Mouse (Mus musculus): ENCODE data around the gene Agmat. TPM values are rescaled to one million over a fixed set of nuclear protein-coding genes. Genes with fewer than 3 reads are reported as not detected.

The Agmat gene
- total RNA-seq (2014; rRNA removed): 0.72 TPM in 1 of 2 replicates, not detected in the other
- polyA plus RNA-seq (2015; fragmentation: Nextera tagmentation; extraction: Ambion mirVana): 0.60 and 0.62 TPM in 2 replicates

- Histone ChIP-seq H3K4me1 (ENCODE audit: insufficient read depth, low read length) (no peaks in the 10 kb centered on the region), H3K27me3 (ENCODE audit: insufficient read depth, low read length) (no peaks in the 10 kb centered on the region), H3K27ac (no peak within 1 kb of the TSS), H3K36me3 (ENCODE audit: insufficient read depth, low read length) (no peaks in the 10 kb centered on the region), H3K9me3 (ENCODE audit: low read length) (no peaks in the 10 kb centered on the region), H3K4me2 (ENCODE audit: low read depth, low read length) (no peak within 1 kb of the TSS), H3K4me3 (ENCODE audit: low read length) (no peak within 1 kb of the TSS), H3K9ac (replicated peaks; ENCODE audit: low read length) (no peak within 1 kb of the TSS)
- TF ChIP-seq CTCF (IDR thresholded peaks at IDR 0.05; ENCODE audit: low read depth): no peak
- DNase-seq (ENCODE audit: low spot score) (no peak), ATAC-seq (no peak)
- WGBS: 23% methylated on average over 25 of the region's 25 CpGs
These were observed at the start of gene Agmat for GRCm38 (mm10) chr4:141746578-141747346. TSS of gene Agmat (plus strand) at chr4:141746672.

GRCm38 (mm10) chr4:141704625-141705024, 41.8 kb upstream of the Agmat start:
- Histone ChIP-seq H3K27me3 (ENCODE audit: insufficient read depth, low read length) (no peaks in the 10 kb centered on the region), H3K9me3 (ENCODE audit: low read length) (no peaks in the 10 kb centered on the region), H3K4me2 (ENCODE audit: low read depth, low read length) (no peak overlapping the region), H3K36me3 (ENCODE audit: insufficient read depth, low read length) (peaks cover 75% of the 10 kb centered on the region), H3K4me3 (ENCODE audit: low read length) (no peak overlapping the region), H3K9ac (replicated peaks; ENCODE audit: low read length) (no peak overlapping the region), H3K4me1 (ENCODE audit: insufficient read depth, low read length) (no peaks in the 10 kb centered on the region), H3K27ac (peak overlapping the region; percentile 43; the same call in 1 of the 2 replicates)
- 90% methylated on average over 2 of the region's 2 CpGs for WGBS
- no peak for TF ChIP-seq CTCF (IDR thresholded peaks at IDR 0.05; ENCODE audit: low read depth)
- no peak for DNase-seq (ENCODE audit: low spot score)
- ATAC-seq: no peak

DNA sequence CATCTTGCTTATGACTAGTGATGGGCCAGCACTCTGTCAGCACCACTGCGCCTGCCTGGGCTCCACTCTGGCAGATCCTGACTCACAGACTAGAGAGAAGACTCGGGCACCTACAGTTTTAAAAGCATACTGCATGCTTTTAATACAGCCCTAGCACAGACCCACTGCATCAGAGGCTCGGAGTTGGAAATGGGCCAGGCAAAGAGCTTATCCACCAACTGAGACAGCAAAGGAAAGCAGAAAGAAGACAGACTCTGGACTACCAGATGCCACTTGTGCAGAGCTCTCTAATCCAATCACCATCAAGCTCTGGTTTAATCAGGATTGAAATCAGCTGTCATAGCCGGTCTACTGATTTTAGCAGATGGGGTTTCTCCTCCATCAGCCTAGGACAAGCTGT, 41.1 kb upstream of the Agmat start:
- DNase-seq (ENCODE audit: low spot score) (peak; percentile 86), ATAC-seq (peak; percentile 93)
- H3K4me2 ChIP-seq (ENCODE audit: low read depth, low read length): no peak overlapping the region
- H3K4me1 ChIP-seq (ENCODE audit: insufficient read depth, low read length): no peaks in the 10 kb centered on the region
- WGBS: 63% methylated on average over 4 of the region's 4 CpGs
- no peak overlapping the region for H3K4me3 ChIP-seq (ENCODE audit: low read length)
- peaks cover 73% of the 10 kb centered on the region for H3K36me3 ChIP-seq (ENCODE audit: insufficient read depth, low read length)
- no peak overlapping the region for H3K9ac ChIP-seq (replicated peaks; ENCODE audit: low read length)
- H3K27ac ChIP-seq: peak overlapping the region; percentile 63; the same call in 1 of the 2 replicates
- no peaks in the 10 kb centered on the region for H3K27me3 ChIP-seq (ENCODE audit: insufficient read depth, low read length)
- TF ChIP-seq CTCF (IDR thresholded peaks at IDR 0.05; ENCODE audit: low read depth): no peak; the same call in 1 of the 2 replicates
- H3K9me3 ChIP-seq (ENCODE audit: low read length): no peaks in the 10 kb centered on the region

DNA sequence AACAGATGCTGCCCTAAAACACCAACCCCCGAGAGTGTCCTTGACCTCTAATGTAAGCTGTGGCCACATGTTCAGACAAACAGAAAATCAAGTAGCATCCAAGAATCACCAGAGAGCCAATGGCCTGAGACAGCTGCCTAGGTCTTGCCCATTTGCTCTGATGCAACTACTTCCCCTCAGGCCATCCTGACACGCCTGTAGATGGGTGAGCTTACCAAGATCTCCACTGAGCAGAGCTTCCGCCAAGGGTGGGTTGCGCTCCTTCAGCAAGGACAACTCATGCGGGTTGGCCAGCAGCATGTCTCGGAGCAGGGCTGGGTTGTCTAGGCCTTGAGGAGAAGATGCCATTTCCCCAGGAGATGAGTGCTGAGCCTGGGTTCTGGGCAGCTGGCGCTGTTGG, 38.5 kb upstream of the Agmat start:
- Histone ChIP-seq H3K4me1 (ENCODE audit: insufficient read depth, low read length) (no peaks in the 10 kb centered on the region), H3K4me3 (ENCODE audit: low read length) (no peak overlapping the region), H3K27ac (no peak overlapping the region), H3K36me3 (ENCODE audit: insufficient read depth, low read length) (peaks cover 80% of the 10 kb centered on the region), H3K4me2 (ENCODE audit: low read depth, low read length) (no peak overlapping the region), H3K9ac (replicated peaks; ENCODE audit: low read length) (no peak overlapping the region), H3K9me3 (ENCODE audit: low read length) (no peaks in the 10 kb centered on the region), H3K27me3 (ENCODE audit: insufficient read depth, low read length) (no peaks in the 10 kb centered on the region)
- no peak for ATAC-seq
- no peak for TF ChIP-seq CTCF (IDR thresholded peaks at IDR 0.05; ENCODE audit: low read depth)
- 90% methylated on average over 7 of the region's 7 CpGs for WGBS
- DNase-seq (ENCODE audit: low spot score): no peak

- TF ChIP-seq CTCF (IDR thresholded peaks at IDR 0.05; ENCODE audit: low read depth): no peak
- H3K9me3 ChIP-seq (ENCODE audit: low read length): no peaks in the 10 kb centered on the region
- H3K4me2 ChIP-seq (ENCODE audit: low read depth, low read length): no peak overlapping the region
- ATAC-seq (no peak), DNase-seq (ENCODE audit: low spot score) (no peak)
- 98% methylated on average over 2 of the region's 2 CpGs for WGBS
- H3K9ac ChIP-seq (replicated peaks; ENCODE audit: low read length): no peak overlapping the region
- no peaks in the 10 kb centered on the region for H3K4me1 ChIP-seq (ENCODE audit: insufficient read depth, low read length)
- no peaks in the 10 kb centered on the region for H3K27me3 ChIP-seq (ENCODE audit: insufficient read depth, low read length)
- no peak overlapping the region for H3K27ac ChIP-seq
- H3K36me3 ChIP-seq (ENCODE audit: insufficient read depth, low read length): peaks cover 81% of the 10 kb centered on the region
- H3K4me3 ChIP-seq (ENCODE audit: low read length): no peak overlapping the region
These were observed 37.5 kb upstream of the Agmat start for GRCm38 (mm10) chr4:141708971-141709370.

GRCm38 (mm10) chr4:141711250-141711649, 35.2 kb upstream of the Agmat start:
- no peak overlapping the region for H3K4me3 ChIP-seq (ENCODE audit: low read length)
- WGBS: 100% methylated on average over 1 of the region's 1 CpGs
- ATAC-seq: no peak
- H3K9ac ChIP-seq (replicated peaks; ENCODE audit: low read length): no peak overlapping the region
- TF ChIP-seq CTCF (IDR thresholded peaks at IDR 0.05; ENCODE audit: low read depth): no peak
- H3K27ac ChIP-seq: no peak overlapping the region
- H3K4me1 ChIP-seq (ENCODE audit: insufficient read depth, low read length): no peaks in the 10 kb centered on the region
- no peak overlapping the region for H3K4me2 ChIP-seq (ENCODE audit: low read depth, low read length)
- no peaks in the 10 kb centered on the region for H3K9me3 ChIP-seq (ENCODE audit: low read length)
- no peak for DNase-seq (ENCODE audit: low spot score)
- H3K27me3 ChIP-seq (ENCODE audit: insufficient read depth, low read length): no peaks in the 10 kb centered on the region
- peaks cover 62% of the 10 kb centered on the region for H3K36me3 ChIP-seq (ENCODE audit: insufficient read depth, low read length)

GRCm38 (mm10) chr4:141713598-141714142, 32.8 kb upstream of the Agmat start:
- Histone ChIP-seq H3K27me3 (ENCODE audit: insufficient read depth, low read length) (no peaks in the 10 kb centered on the region), H3K9ac (replicated peaks; ENCODE audit: low read length) (no peak overlapping the region), H3K4me3 (ENCODE audit: low read length) (no peak overlapping the region), H3K9me3 (ENCODE audit: low read length) (no peaks in the 10 kb centered on the region), H3K4me2 (ENCODE audit: low read depth, low read length) (no peak overlapping the region), H3K36me3 (ENCODE audit: insufficient read depth, low read length) (peaks cover 39% of the 10 kb centered on the region), H3K27ac (no peak overlapping the region), H3K4me1 (ENCODE audit: insufficient read depth, low read length) (no peaks in the 10 kb centered on the region)
- TF ChIP-seq CTCF (IDR thresholded peaks at IDR 0.05; ENCODE audit: low read depth): no peak
- ATAC-seq (no peak), DNase-seq (ENCODE audit: low spot score) (no peak)
- 86% methylated on average over 5 of the region's 5 CpGs for WGBS
